Mouse (Mus musculus) heart, adult 2 months (tissue): ENCODE results near the gene Trp53. TPM values are rescaled to one million over a fixed set of nuclear protein-coding genes. Genes with fewer than 3 reads are reported as not detected.

Experiments used
- DNase-seq, 2 experiments: peaks; one replicate each; pipeline ENCODE4 v3.0.0; 2021
- H3K27ac ChIP-seq: fragments of 200-600 bp; 2 replicates; pipeline ENCODE4 v1.8.1; 2022
- H3K27me3 ChIP-seq: fragments of 200-500 bp; 2 replicates; pipeline ENCODE4 v1.6.1; 2012; ENCODE audit warnings: mild to moderate bottlenecking, low read length, inconsistent platforms, mixed read lengths; ENCODE audit not compliant: control insufficient read depth, insufficient read depth
- H3K36me3 ChIP-seq: fragments of 200-500 bp; 2 replicates; pipeline ENCODE4 v1.6.1; 2012; ENCODE audit warnings: low read length, inconsistent platforms; ENCODE audit not compliant: control insufficient read depth, insufficient read depth
- H3K4me1 ChIP-seq: fragments of 200-500 bp; 2 replicates; pipeline ENCODE4 v1.6.1; 2011; ENCODE audit warnings: low read length; ENCODE audit not compliant: control insufficient read depth, insufficient read depth
- H3K4me3 ChIP-seq: fragments of 200-600 bp; 2 replicates; pipeline ENCODE4 v1.8.1; 2022
- H3K79me2 ChIP-seq: fragments of 200-500 bp; replicated peaks from 2 replicates; pipeline ENCODE4 v1.6.1; 2012; ENCODE audit warnings: mild to moderate bottlenecking, inconsistent platforms, low read length, moderate library complexity, mixed read lengths; ENCODE audit not compliant: control insufficient read depth, insufficient read depth
- H3K9ac ChIP-seq: fragments of 200-500 bp; 2 replicates; pipeline ENCODE4 v1.6.1; 2012; ENCODE audit warnings: low read depth, mild to moderate bottlenecking, control low read depth, inconsistent platforms, low read length, mixed read lengths
- CTCF ChIP-seq: fragments of 200-600 bp; IDR thresholded peaks from 2 replicates; pipeline ENCODE4 v1.8.1; 2022; ENCODE audit warnings: antibody characterized with exemption, mild to moderate bottlenecking, moderate library complexity
- EP300 ChIP-seq: fragments of 200-500 bp; IDR thresholded peaks from 2 replicates; pipeline ENCODE4 v1.6.1; 2011; ENCODE audit warnings: low read depth, low read length, control low read depth; ENCODE audit not compliant: insufficient read depth
- POLR2A ChIP-seq: fragments of 200-500 bp; IDR thresholded peaks from 2 replicates; pipeline ENCODE4 v1.6.1; 2011; ENCODE audit warnings: mild to moderate bottlenecking, low read depth, low read length, control low read depth; ENCODE audit not compliant: insufficient read depth
- WGBS: fragments of 180-500 bp; shearing (Covaris S2); methylation state at CpG from one replicate; pipeline ENCODE4 v1.1.7; 2018; 5-methylcytosine and 5-hydroxymethylcytosine counted together
- intact Hi-C: fragments of 180-260 bp; cut with DNase I; formaldehyde crosslinking; loops from one replicate; pipeline ENCODE4 v1.15.1; 2025
- microRNA-seq, 2 experiments: library from miRNA; unstranded; fragments of <30 nt; microRNA quantifications; one replicate each; pipeline ENCODE4 v1.2.0; 2021
- polyA plus RNA-seq: library from polyadenylated mRNA; depleted of rRNA; stranded (reverse); fragments of >200 nt; gene quantifications from 2 replicates; pipeline ENCODE4 v1.2.3, GENCODE M21; 2012; rRNA removed
- total RNA-seq, 2 experiments: library from RNA; stranded (reverse); gene quantifications; 2 replicates each; pipeline ENCODE4 v1.2.3; 2021

The Trp53 gene
- total and polyA plus RNA-seq, 3 experiments: 13.6 to 35.0 (median 15.3) TPM

DNA sequence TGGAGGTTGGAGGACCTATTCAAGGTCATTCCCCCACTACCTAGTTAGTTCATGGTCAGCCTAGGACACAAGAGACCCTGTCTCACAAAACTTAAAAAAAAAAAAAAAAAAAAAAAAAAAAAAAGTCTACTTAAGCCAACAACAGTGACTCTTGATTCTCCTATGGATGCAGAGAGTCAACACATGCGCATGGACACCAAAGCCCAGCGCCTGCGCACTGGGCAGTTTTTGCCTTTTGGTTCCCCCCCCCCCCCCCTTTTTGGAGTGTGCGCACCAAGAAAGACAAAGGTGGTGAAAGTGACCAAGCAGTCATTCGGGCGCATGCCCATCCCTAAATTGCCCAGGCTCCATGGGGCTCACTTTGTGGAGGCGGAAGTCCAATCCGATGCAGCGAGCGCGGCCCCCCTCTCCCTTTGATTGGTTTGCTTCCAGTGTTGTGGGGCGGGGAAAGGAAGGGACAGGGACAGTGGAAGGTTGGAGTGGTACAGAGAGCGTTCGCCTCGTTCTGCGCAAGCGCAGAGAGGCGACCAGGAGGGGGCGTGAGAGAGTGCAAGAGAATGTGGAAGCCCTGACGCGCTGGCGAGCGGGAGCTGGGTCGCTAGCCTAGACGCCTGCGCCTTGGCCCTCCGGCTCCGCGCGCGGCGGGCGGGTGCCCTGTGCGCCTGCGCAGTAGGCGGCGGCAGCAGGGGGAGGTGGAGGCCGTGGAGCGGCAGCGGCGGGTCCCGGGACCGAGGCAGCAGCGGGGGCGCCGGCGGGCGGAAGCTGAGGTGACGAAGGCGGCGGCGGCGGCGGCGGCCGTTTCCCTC is 52.3 kb downstream of the Trp53 start, which contains the start of gene Fxr2:
Gene Fxr2, plus strand, starts transcription at position 707 of the 806 bp plus-strand sequence.
- under 1% methylated on average over 46 of the region's 56 CpGs for WGBS

DNA sequence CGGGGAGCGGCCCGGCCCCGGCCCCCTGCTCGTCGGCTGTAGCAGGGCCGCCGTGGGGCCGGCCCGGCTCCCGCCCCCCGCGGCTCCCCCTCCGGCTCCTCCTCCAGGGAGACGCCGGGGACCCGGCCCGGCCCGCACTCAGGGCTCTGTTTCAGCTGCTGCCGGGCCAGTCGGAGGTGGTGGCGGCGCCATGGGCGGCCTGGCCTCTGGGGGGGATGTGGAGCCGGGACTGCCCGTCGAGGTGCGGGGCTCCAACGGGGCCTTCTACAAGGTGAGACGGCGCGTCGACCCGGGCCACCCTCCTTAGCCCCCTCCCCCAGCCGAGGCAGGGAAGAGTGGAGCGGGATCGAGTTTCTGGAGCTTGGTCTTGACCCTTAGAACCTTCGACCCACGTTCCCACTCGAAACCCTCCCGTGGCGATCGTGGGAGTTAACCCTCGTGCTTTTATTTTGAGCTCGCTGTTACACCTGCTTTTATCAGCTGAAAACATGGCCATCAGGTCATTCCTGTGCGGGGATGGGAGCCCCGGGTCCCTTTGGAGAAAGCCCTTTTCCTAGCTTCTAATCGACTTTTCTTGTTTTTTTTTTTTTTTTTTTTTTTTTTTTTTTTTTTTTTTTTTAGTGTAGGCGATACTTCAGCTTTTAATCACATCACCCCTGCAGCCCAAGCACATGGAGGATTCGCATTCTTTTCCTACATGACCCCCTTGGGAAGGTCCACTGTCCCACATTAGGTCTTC is 53.1 kb downstream of the Trp53 start:
- H3K79me2 ChIP-seq: peaks cover 2% of the 10 kb centered on the region
- H3K36me3 ChIP-seq: peaks cover 19% of the 10 kb centered on the region
- no peak for TF ChIP-seq CTCF
- TF ChIP-seq POLR2A: no peak
- TF ChIP-seq EP300: no peak
- under 1% methylated on average over 41 of the region's 50 CpGs for WGBS
- H3K27me3 ChIP-seq: no peaks in the 10 kb centered on the region
- intact Hi-C loops: no loop called here
- DNase-seq: no peak
- H3K27ac ChIP-seq: peak overlapping the region; percentile 88
- peaks cover 5% of the 10 kb centered on the region for H3K4me1 ChIP-seq
- H3K4me3 ChIP-seq: peak overlapping the region; percentile 80
- peak overlapping the region; percentile 97 for H3K9ac ChIP-seq

More for the DNA sequence above, 52.3 kb downstream of the Trp53 start, which contains the start of gene Fxr2:
- peak within 1 kb of the TSS; percentile 97 for H3K9ac ChIP-seq
- TF ChIP-seq POLR2A (peak; percentile 58), CTCF (peak; percentile 87), EP300 (peak; percentile 66; the same call in 1 of the 2 replicates)
- DNase-seq: peak; percentile 100
- peak within 1 kb of the TSS; percentile 80 for H3K4me3 ChIP-seq
- H3K27ac ChIP-seq: peak within 1 kb of the TSS; percentile 88
- H3K36me3 ChIP-seq: peaks cover 19% of the 10 kb centered on the region
- H3K27me3 ChIP-seq: no peaks in the 10 kb centered on the region
- peaks cover 2% of the 10 kb centered on the region for H3K79me2 ChIP-seq
- intact Hi-C loops: no loop called here
- H3K4me1 ChIP-seq: peaks cover 5% of the 10 kb centered on the region

DNA sequence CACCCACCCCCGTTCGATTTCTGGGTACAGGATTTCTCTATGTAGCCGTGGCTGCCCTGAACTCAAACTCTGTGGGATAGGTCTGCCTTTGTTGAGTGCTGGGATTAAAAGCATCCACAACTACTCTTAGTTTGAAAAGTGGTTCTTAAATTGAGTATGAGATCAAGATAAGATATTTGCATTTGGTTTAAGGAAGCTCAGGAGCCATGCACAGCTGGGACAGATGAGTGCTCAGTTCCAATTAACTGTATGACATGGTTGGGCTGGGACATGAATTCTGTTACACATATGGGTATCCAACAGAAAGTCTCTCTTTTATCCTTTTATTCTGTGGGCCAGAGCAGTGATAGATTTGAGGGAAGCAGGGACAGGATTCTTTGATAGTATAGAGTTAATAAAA is 55.3 kb downstream of the Trp53 start:
- 77% methylated on average over 3 of the region's 3 CpGs for WGBS
- Histone ChIP-seq H3K36me3 (peaks cover 19% of the 10 kb centered on the region), H3K9ac (no peak overlapping the region), H3K4me1 (peaks cover 5% of the 10 kb centered on the region), H3K4me3 (no peak overlapping the region), H3K27ac (no peak overlapping the region), H3K79me2 (peaks cover 2% of the 10 kb centered on the region), H3K27me3 (no peaks in the 10 kb centered on the region)
- intact Hi-C loops: no loop called here
- TF ChIP-seq EP300 (no peak), CTCF (no peak), POLR2A (no peak)
- no peak for DNase-seq

Small RNA genes lying within 50 kb of the gene (microRNA-seq; reads per million reads assigned to microRNA genes)
- 0 reads per million in 2 experiments for gene Mir467f

Other genes starting within 250 kb of the Trp53 start
- under 1 TPM; 0.31 to 0.36 TPM for gene Rnf227, start 239.9 kb upstream of the Trp53 start, total RNA-seq
- gene Rnf227, start 239.9 kb upstream of the Trp53 start, polyA plus RNA-seq: 0.51 and 0.82 TPM in 2 replicates
- 10 to 100 TPM; 18.3 to 20.2 TPM for gene Chd3, start 211.0 kb upstream of the Trp53 start, total RNA-seq
- 20.3 and 22.2 TPM in 2 replicates for gene Chd3, start 211.0 kb upstream of the Trp53 start, polyA plus RNA-seq
- 100 to 1,000 TPM; 102 to 113 TPM for gene Naa38, start 184.9 kb upstream of the Trp53 start, total RNA-seq
- gene Naa38, start 184.9 kb upstream of the Trp53 start, polyA plus RNA-seq: 128 and 145 TPM in 2 replicates
- gene Cyb5d1, start 184.7 kb upstream of the Trp53 start, total RNA-seq: 10 to 100 TPM; 27.9 to 32.1 TPM
- 19.9 and 29.8 TPM in 2 replicates for gene Cyb5d1, start 184.7 kb upstream of the Trp53 start, polyA plus RNA-seq
- 10 to 100 TPM; 20.4 to 21.4 TPM for gene Tmem88, start 182.1 kb upstream of the Trp53 start, total RNA-seq
- 61.4 and 66.4 TPM in 2 replicates for gene Tmem88, start 182.1 kb upstream of the Trp53 start, polyA plus RNA-seq
- gene Kdm6b, start 166.7 kb upstream of the Trp53 start, total RNA-seq: 10 to 100 TPM; 19.7 to 27.8 TPM
- gene Kdm6b, start 166.7 kb upstream of the Trp53 start, polyA plus RNA-seq: 6.5 and 8.6 TPM in 2 replicates
- under 1 TPM; 0.08 to 0.41 TPM for gene Dnah2, start 31.2 kb upstream of the Trp53 start, total RNA-seq
- gene Dnah2, start 31.2 kb upstream of the Trp53 start, polyA plus RNA-seq: 0.15 and 0.23 TPM in 2 replicates
- 100 to 1,000 TPM in 1 of 2 experiments, 10 to 100 TPM in 1; 89.2 to 106 TPM for gene Efnb3, start 20.2 kb upstream of the Trp53 start, total RNA-seq
- 57.4 and 95.6 TPM in 2 replicates for gene Efnb3, start 20.2 kb upstream of the Trp53 start, polyA plus RNA-seq
- 1 to 10 TPM; 5.4 to 5.6 TPM for gene Wrap53, start 104 bp upstream of the Trp53 start, total RNA-seq
- gene Wrap53, start 104 bp upstream of the Trp53 start, polyA plus RNA-seq: 10.1 and 10.5 TPM in 2 replicates
- gene Atp1b2, start 25.6 kb downstream of the Trp53 start, total RNA-seq: 10 to 100 TPM; 17.0 to 20.3 TPM
- 23.7 and 30.0 TPM in 2 replicates for gene Atp1b2, start 25.6 kb downstream of the Trp53 start, polyA plus RNA-seq
- gene Shbg, start 37.5 kb downstream of the Trp53 start, total RNA-seq: not detected
- not detected in 2 replicates for gene Shbg, start 37.5 kb downstream of the Trp53 start, polyA plus RNA-seq
- gene Sat2, start 41.7 kb downstream of the Trp53 start, total RNA-seq: 1 to 10 TPM; 1.8 to 1.9 TPM
- gene Sat2, start 41.7 kb downstream of the Trp53 start, polyA plus RNA-seq: 4.5 and 6.1 TPM in 2 replicates
- gene Fxr2, start 52.6 kb downstream of the Trp53 start, total RNA-seq: 100 to 1,000 TPM in 1 of 2 experiments, 10 to 100 TPM in 1; 86.0 to 103 TPM
- 61.2 and 112 TPM in 2 replicates for gene Fxr2, start 52.6 kb downstream of the Trp53 start, polyA plus RNA-seq
- gene Sox15, start 75.0 kb downstream of the Trp53 start, total RNA-seq: not detected
- not detected in 2 replicates for gene Sox15, start 75.0 kb downstream of the Trp53 start, polyA plus RNA-seq
- 10 to 100 TPM; 13.7 to 14.2 TPM for gene Mpdu1, start 82.3 kb downstream of the Trp53 start, total RNA-seq
- 40.8 and 41.3 TPM in 2 replicates for gene Mpdu1, start 82.3 kb downstream of the Trp53 start, polyA plus RNA-seq
- gene Cd68, start 85.8 kb downstream of the Trp53 start, total RNA-seq: 1 to 10 TPM; 7.4 to 7.6 TPM
- gene Cd68, start 85.8 kb downstream of the Trp53 start, polyA plus RNA-seq: 7.0 and 14.8 TPM in 2 replicates
- 100 to 1,000 TPM; 173 to 198 TPM for gene Eif4a1, start 92.1 kb downstream of the Trp53 start, total RNA-seq
- gene Eif4a1, start 92.1 kb downstream of the Trp53 start, polyA plus RNA-seq: 147 and 250 TPM in 2 replicates
- gene Senp3, start 101.7 kb downstream of the Trp53 start, total RNA-seq: 10 to 100 TPM; 31.1 to 33.2 TPM
- gene Senp3, start 101.7 kb downstream of the Trp53 start, polyA plus RNA-seq: 35.1 and 51.8 TPM in 2 replicates
- gene Tnfsf13, start 105.4 kb downstream of the Trp53 start, total RNA-seq: 1 to 10 TPM; 1.4 to 3.2 TPM
- 2.9 and 4.0 TPM in 2 replicates for gene Tnfsf13, start 105.4 kb downstream of the Trp53 start, polyA plus RNA-seq
- gene Tnfsf12, start 115.5 kb downstream of the Trp53 start, total RNA-seq: 10 to 100 TPM; 18.4 to 21.9 TPM
- gene Tnfsf12, start 115.5 kb downstream of the Trp53 start, polyA plus RNA-seq: 29.2 and 32.0 TPM in 2 replicates
- gene Tnfsfm13, start 115.7 kb downstream of the Trp53 start, total RNA-seq: 1 to 10 TPM; 2.8 to 3.2 TPM
- gene Tnfsfm13, start 115.7 kb downstream of the Trp53 start, polyA plus RNA-seq: 3.7 and 4.7 TPM in 2 replicates
- 10 to 100 TPM; 25.3 to 30.4 TPM for gene Polr2a, start 178.3 kb downstream of the Trp53 start, total RNA-seq
- 15.6 and 20.2 TPM in 2 replicates for gene Polr2a, start 178.3 kb downstream of the Trp53 start, polyA plus RNA-seq
- not detected for gene Slc35g3, start 181.6 kb downstream of the Trp53 start, total RNA-seq
- 0.35 TPM in 1 of 2 replicates, not detected in the other for gene Slc35g3, start 181.6 kb downstream of the Trp53 start, polyA plus RNA-seq
- 10 to 100 TPM; 42.9 to 47.9 TPM for gene Zbtb4, start 185.6 kb downstream of the Trp53 start, total RNA-seq
- 19.8 and 25.4 TPM in 2 replicates for gene Zbtb4, start 185.6 kb downstream of the Trp53 start, polyA plus RNA-seq
- gene Chrnb1, start 215.6 kb downstream of the Trp53 start, total RNA-seq: 1 to 10 TPM; 4.1 TPM
- gene Chrnb1, start 215.6 kb downstream of the Trp53 start, polyA plus RNA-seq: 10.3 and 16.4 TPM in 2 replicates
- gene Fgf11, start 221.5 kb downstream of the Trp53 start, total RNA-seq: 1 to 10 TPM; 1.9 to 2.5 TPM
- gene Fgf11, start 221.5 kb downstream of the Trp53 start, polyA plus RNA-seq: 3.3 and 4.3 TPM in 2 replicates
- gene Tmem102, start 225.3 kb downstream of the Trp53 start, total RNA-seq: under 1 TPM; 0.25 to 0.29 TPM
- 0.44 and 0.47 TPM in 2 replicates for gene Tmem102, start 225.3 kb downstream of the Trp53 start, polyA plus RNA-seq
- gene Gm39566, start 234.9 kb downstream of the Trp53 start, total RNA-seq: not detected
- gene Gm39566, start 234.9 kb downstream of the Trp53 start, polyA plus RNA-seq: 0.02 and 0.09 TPM in 2 replicates
- not detected for gene Spem2, start 238.1 kb downstream of the Trp53 start, total RNA-seq
- 0.15 and 0.20 TPM in 2 replicates for gene Spem2, start 238.1 kb downstream of the Trp53 start, polyA plus RNA-seq
- gene Spem1, start 241.8 kb downstream of the Trp53 start, total RNA-seq: not detected
- gene Spem1, start 241.8 kb downstream of the Trp53 start, polyA plus RNA-seq: 0.23 and 0.32 TPM in 2 replicates